Mouse (Mus musculus) heart, postnatal 36 days (tissue): Measurements from ENCODE around the gene Pnpt1. TPM values are rescaled to one million over a fixed set of nuclear protein-coding genes. Genes with fewer than 3 reads are reported as not detected.

Experiments used
- total RNA-seq, 2 experiments: library from RNA; stranded (reverse); gene quantifications; 2 replicates each; pipeline ENCODE4 v1.2.3; 2021

The Pnpt1 gene
- total RNA-seq, 2 experiments from 2014 or later = 27.2 to 30.4 TPM

Other genes starting within 250 kb of the Pnpt1 start
- gene Ppp4r3b, start 42.1 kb downstream of the Pnpt1 start, total RNA-seq = 10 to 100 TPM; 29.7 to 35.7 TPM
- 10 to 100 TPM; 13.9 to 19.0 TPM for gene Cfap36, start 116.7 kb downstream of the Pnpt1 start, total RNA-seq
- gene Ccdc88a, start 242.9 kb downstream of the Pnpt1 start, total RNA-seq = 10 to 100 TPM in 1 of 2 experiments, 1 to 10 TPM in 1; 7.7 to 10.3 TPM